Mouse (Mus musculus) midbrain, postnatal 0 days (tissue): ENCODE results near the gene Exph5. TPM values are rescaled to one million over a fixed set of nuclear protein-coding genes. Genes with fewer than 3 reads are reported as not detected.

Experiments used
- ATAC-seq: fragments of 200-750 bp; cut with Nextera tagmentation; 2 replicates; pipeline ENCODE4 v1.8.0; 2017; ENCODE audit warnings: moderate number of reproducible peaks, mild to moderate bottlenecking, moderate TSS enrichment, moderate library complexity; ENCODE audit not compliant: low FRiP score
- DNase-seq: peaks from one replicate; pipeline ENCODE4 v3.0.0-alpha.2; 2015; ENCODE audit warnings: low spot score
- H3K27ac ChIP-seq: fragments of 300-500 bp; sonication (generic); 2 replicates; pipeline ENCODE4 v1.5.1; 2014; ENCODE audit warnings: low read depth, mild to moderate bottlenecking, low read length, mixed read lengths
- H3K27me3 ChIP-seq: fragments of 300-500 bp; sonication (generic); 2 replicates; pipeline ENCODE4 v1.6.1; 2014; ENCODE audit warnings: low read length, control low read depth, mixed read lengths; ENCODE audit not compliant: insufficient read depth
- H3K36me3 ChIP-seq: fragments of 300-500 bp; sonication (generic); 2 replicates; pipeline ENCODE4 v1.6.1; 2014; ENCODE audit warnings: low read length, control low read depth, mixed read lengths; ENCODE audit not compliant: insufficient read depth
- H3K4me1 ChIP-seq: fragments of 300-500 bp; sonication (generic); 2 replicates; pipeline ENCODE4 v1.6.1; 2014; ENCODE audit warnings: mild to moderate bottlenecking, control low read depth, antibody characterized with exemption, low read length, mixed read lengths; ENCODE audit not compliant: insufficient read depth
- H3K4me2 ChIP-seq: fragments of 300-500 bp; sonication (generic); 2 replicates; pipeline ENCODE4 v1.6.1; 2014; ENCODE audit warnings: low read depth, mild to moderate bottlenecking, low read length, mixed read lengths; ENCODE audit not compliant: poor library complexity, severe bottlenecking
- H3K4me3 ChIP-seq: fragments of 300-500 bp; sonication (generic); 2 replicates; pipeline ENCODE4 v1.5.1; 2014; ENCODE audit warnings: low read depth, mild to moderate bottlenecking, low read length, moderate library complexity
- H3K9ac ChIP-seq: fragments of 300-500 bp; sonication (generic); replicated peaks from 2 replicates; pipeline ENCODE4 v1.6.1; 2014; ENCODE audit warnings: mild to moderate bottlenecking, low read length, moderate library complexity, mixed read lengths; ENCODE audit not compliant: poor library complexity, severe bottlenecking
- H3K9me3 ChIP-seq: fragments of 300-500 bp; sonication (generic); 2 replicates; pipeline ENCODE4 v1.6.1; 2016; ENCODE audit warnings: low read length, control low read depth
- CTCF ChIP-seq: IDR thresholded peaks from 2 replicates; pipeline ENCODE4 v1.5.1; 2016; ENCODE audit warnings: antibody characterized with exemption, mild to moderate bottlenecking
- WGBS: fragments of 180-500 bp; shearing (Covaris S2); extraction: QIAGEN DNeasy Blood & Tissue Kit; methylation state at CpG from one replicate; pipeline ENCODE4 v1.1.7; 2014; 5-methylcytosine and 5-hydroxymethylcytosine counted together
- polyA plus RNA-seq: library from polyadenylated mRNA; unstranded; fragments of >200 nt; fragmentation: Nextera tagmentation; extraction: Ambion mirVana; gene quantifications from 2 replicates; pipeline ENCODE4 v1.2.1, GENCODE M21; 2015
- total RNA-seq: library from RNA; depleted of rRNA; stranded (reverse); fragments of >200 nt; gene quantifications from 2 replicates; pipeline ENCODE4 v1.2.3, GENCODE M21; 2014

Gene Exph5
- total and polyA plus RNA-seq, 2 experiments from 2014 or later, result 0.16 to 1.3 TPM

DNA sequence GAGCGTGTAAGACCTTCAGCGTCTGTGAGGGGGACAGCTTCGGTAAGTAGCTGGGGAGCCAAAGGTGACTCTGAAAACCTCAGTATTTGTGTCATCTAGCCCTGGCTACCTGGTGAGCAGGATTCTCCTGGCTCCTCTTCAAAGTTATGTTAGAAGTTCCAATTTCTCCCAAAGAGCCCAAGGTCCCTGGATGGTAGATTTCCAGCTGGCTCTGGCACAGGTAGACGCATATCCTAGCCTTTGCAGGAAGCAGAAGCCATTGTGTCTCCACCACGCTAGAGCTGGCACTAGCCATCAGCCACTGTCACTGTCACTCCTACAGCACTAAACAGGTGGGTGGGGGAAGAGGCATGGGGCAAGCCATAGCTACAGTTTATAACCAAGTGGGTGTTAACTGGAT, 51.7 kb downstream of the Exph5 start:
- no peak for DNase-seq
- no peak for TF ChIP-seq CTCF
- no peak for ATAC-seq
- Histone ChIP-seq H3K27ac (no peak overlapping the region), H3K4me2 (no peak overlapping the region), H3K36me3 (no peaks in the 10 kb centered on the region), H3K9me3 (0 out of 2 replicates have a peak, but pooled peaks cover 5% of the 10 kb centered on the region), H3K27me3 (no peaks in the 10 kb centered on the region), H3K9ac (no peak overlapping the region), H3K4me1 (no peaks in the 10 kb centered on the region), H3K4me3 (no peak overlapping the region)
- WGBS, result 87% methylated on average over 5 of the region's 5 CpGs

DNA sequence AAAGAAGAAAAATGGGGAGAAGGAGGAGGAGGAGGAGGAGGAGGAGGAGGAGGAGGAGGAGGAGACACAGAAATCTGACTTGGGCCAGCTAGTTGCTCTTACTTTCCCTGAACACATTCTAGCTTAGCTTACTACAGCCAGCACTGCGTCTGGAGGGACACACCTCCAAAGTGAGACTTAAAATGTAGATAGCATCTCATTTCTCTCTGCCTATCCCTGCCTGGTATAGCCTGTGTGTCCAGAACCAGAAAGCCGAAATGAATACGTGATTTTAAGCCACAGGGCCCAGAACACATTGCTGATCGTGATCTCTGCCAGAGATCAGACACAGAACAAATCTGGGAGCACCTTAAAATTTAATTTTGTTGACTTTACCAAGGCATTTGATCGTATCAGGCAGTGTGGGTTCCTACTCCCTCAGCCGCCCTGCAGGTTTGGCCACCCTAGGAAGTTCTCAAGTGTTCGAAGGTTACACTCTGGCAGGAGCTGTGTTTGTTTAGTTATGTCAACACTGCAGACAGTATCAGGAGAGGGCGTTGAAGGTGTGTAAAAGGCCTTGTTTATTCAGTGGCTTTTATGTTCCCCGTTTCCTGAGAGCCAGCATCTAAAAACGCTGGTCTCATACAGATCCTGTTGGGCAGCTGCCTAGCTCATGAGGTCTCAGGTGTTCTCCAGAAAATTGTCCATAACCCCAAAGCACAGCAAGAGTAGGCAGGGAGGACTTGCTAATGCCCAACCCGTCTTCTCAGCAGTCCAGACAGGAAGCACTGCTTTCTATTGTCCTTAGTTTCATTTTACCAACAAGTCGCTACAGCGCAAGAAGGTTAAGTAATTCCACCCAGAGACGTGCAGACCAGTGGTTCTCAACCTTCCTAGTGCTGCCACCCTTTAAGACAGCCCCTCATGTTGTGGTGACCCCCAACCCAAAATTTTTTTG, 55.0 kb downstream of the Exph5 start:
- no peaks in the 10 kb centered on the region for H3K9me3 ChIP-seq
- TF ChIP-seq CTCF, result no peak
- no peak overlapping the region for H3K4me2 ChIP-seq
- no peak overlapping the region for H3K9ac ChIP-seq
- no peak for DNase-seq
- H3K4me1 ChIP-seq, result no peaks in the 10 kb centered on the region
- no peak overlapping the region for H3K4me3 ChIP-seq
- WGBS, result 74% methylated on average over 14 of the region's 14 CpGs
- no peaks in the 10 kb centered on the region for H3K27me3 ChIP-seq
- H3K36me3 ChIP-seq, result no peaks in the 10 kb centered on the region
- no peak for ATAC-seq
- no peak overlapping the region for H3K27ac ChIP-seq

- Histone ChIP-seq H3K4me3 (no peak overlapping the region), H3K4me2 (no peak overlapping the region), H3K27me3 (no peaks in the 10 kb centered on the region), H3K9me3 (no peaks in the 10 kb centered on the region), H3K4me1 (no peaks in the 10 kb centered on the region), H3K36me3 (no peaks in the 10 kb centered on the region), H3K27ac (no peak overlapping the region), H3K9ac (no peak overlapping the region)
- ATAC-seq, result no peak
- no peak for TF ChIP-seq CTCF
- 81% methylated on average over 3 of the region's 3 CpGs for WGBS
- no peak for DNase-seq
Observed at GRCm38 (mm10) chr9:53371339-53371738, 69.9 kb downstream of the Exph5 start.

- H3K4me3 ChIP-seq, result no peak overlapping the region
- no peaks in the 10 kb centered on the region for H3K36me3 ChIP-seq
- H3K4me2 ChIP-seq, result no peak overlapping the region
- H3K9me3 ChIP-seq, result no peaks in the 10 kb centered on the region
- H3K9ac ChIP-seq, result no peak overlapping the region
- DNase-seq, result no peak
- 0 out of 2 replicates have a peak, but pooled peaks have one; percentile 20 for TF ChIP-seq CTCF
- WGBS, result 74% methylated on average over 4 of the region's 4 CpGs
- no peaks in the 10 kb centered on the region for H3K4me1 ChIP-seq
- no peaks in the 10 kb centered on the region for H3K27me3 ChIP-seq
- H3K27ac ChIP-seq, result no peak overlapping the region
- no peak for ATAC-seq
Observed at GRCm38 (mm10) chr9:53375907-53376306, 74.4 kb downstream of the Exph5 start.

DNA sequence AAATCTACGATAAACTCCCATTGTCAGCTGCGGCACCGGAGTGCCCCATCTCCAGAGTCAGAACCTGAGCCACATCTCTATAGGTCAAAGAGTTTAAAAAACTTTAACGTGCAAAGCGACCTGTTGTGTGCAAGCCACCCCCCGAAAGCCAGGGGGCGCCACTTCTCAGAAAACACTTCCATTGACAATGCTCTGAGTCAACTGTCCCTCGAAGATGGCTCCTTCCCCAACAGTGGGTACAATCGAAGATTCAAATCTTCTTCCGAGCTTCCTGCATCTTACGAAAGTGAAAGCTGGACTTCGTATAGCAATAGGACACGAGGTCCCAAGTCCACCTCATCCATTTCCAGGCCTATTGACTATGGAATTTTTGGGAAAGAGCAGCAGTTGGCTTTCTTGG, 75.3 kb downstream of the Exph5 start:
- ATAC-seq, result no peak
- H3K9me3 ChIP-seq, result no peaks in the 10 kb centered on the region
- DNase-seq, result no peak
- H3K4me1 ChIP-seq, result no peaks in the 10 kb centered on the region
- H3K27ac ChIP-seq, result no peak overlapping the region
- H3K9ac ChIP-seq, result no peak overlapping the region
- no peaks in the 10 kb centered on the region for H3K36me3 ChIP-seq
- H3K27me3 ChIP-seq, result no peaks in the 10 kb centered on the region
- no peak overlapping the region for H3K4me2 ChIP-seq
- H3K4me3 ChIP-seq, result no peak overlapping the region
- 0 out of 2 replicates have a peak, but pooled peaks have one; percentile 20 for TF ChIP-seq CTCF
- WGBS, result 87% methylated on average over 13 of the region's 13 CpGs

- H3K27ac ChIP-seq, result no peak overlapping the region
- H3K4me1 ChIP-seq, result no peaks in the 10 kb centered on the region
- DNase-seq (no peak), ATAC-seq (no peak)
- H3K4me3 ChIP-seq, result no peak overlapping the region
- no peak overlapping the region for H3K4me2 ChIP-seq
- H3K27me3 ChIP-seq, result no peaks in the 10 kb centered on the region
- no peaks in the 10 kb centered on the region for H3K9me3 ChIP-seq
- no peaks in the 10 kb centered on the region for H3K36me3 ChIP-seq
- no peak for TF ChIP-seq CTCF
- H3K9ac ChIP-seq, result no peak overlapping the region
- 58% methylated on average over 5 of the region's 5 CpGs for WGBS
Observed at GRCm38 (mm10) chr9:53377597-53377996, 76.1 kb downstream of the Exph5 start.
